Mouse (Mus musculus) 3T3-L1 (cell line): Measurements from ENCODE around the gene Ptger4.

Source experiments
- DNase-seq: peaks from one replicate; pipeline ENCODE4 v3.0.0-alpha.2; 2015; ENCODE audit warnings: low read depth, low spot score

Ptger4 gene

GRCm38 (mm10) chr15:5243959-5244905 lies at the start of gene Ptger4:
Gene Ptger4 (minus strand): TSS chr15:5244187.
- peak; percentile 96 for DNase-seq

- no peak for DNase-seq
These were observed 44.4 kb upstream of the Ptger4 start for GRCm38 (mm10) chr15:5288412-5288811.

GRCm38 (mm10) chr15:5287072-5287471 lies 43.1 kb upstream of the Ptger4 start:
- no peak for DNase-seq

- no peak for DNase-seq
These were observed 37.3 kb upstream of the Ptger4 start for GRCm38 (mm10) chr15:5281316-5281715.

- no peak for DNase-seq
These were observed 35.8 kb upstream of the Ptger4 start for GRCm38 (mm10) chr15:5279831-5280230.

GRCm38 (mm10) chr15:5278525-5278924 lies 34.5 kb upstream of the Ptger4 start:
- DNase-seq, result no peak

- DNase-seq, result no peak
These were observed 30.0 kb upstream of the Ptger4 start for GRCm38 (mm10) chr15:5273981-5274380.

GRCm38 (mm10) chr15:5266095-5266494 lies 22.1 kb upstream of the Ptger4 start:
- DNase-seq, result peak; percentile 29

- no peak for DNase-seq
These were observed 19.0 kb upstream of the Ptger4 start for GRCm38 (mm10) chr15:5262874-5263504.

GRCm38 (mm10) chr15:5262095-5262667 lies 18.2 kb upstream of the Ptger4 start:
- no peak for DNase-seq

GRCm38 (mm10) chr15:5261004-5261403 lies 17.0 kb upstream of the Ptger4 start:
- DNase-seq, result no peak

GRCm38 (mm10) chr15:5260183-5260582 lies 16.2 kb upstream of the Ptger4 start:
- DNase-seq, result no peak

- DNase-seq, result no peak
These were observed 6.2 kb upstream of the Ptger4 start for GRCm38 (mm10) chr15:5250182-5250581.

- DNase-seq, result peak; percentile 59
These were observed 690 bp downstream of the Ptger4 start for GRCm38 (mm10) chr15:5243036-5243958.

- DNase-seq, result peak; percentile 3
These were observed 1.5 kb downstream of the Ptger4 start for GRCm38 (mm10) chr15:5242241-5243035.

- peak; percentile 83 for DNase-seq
These were observed 2.4 kb downstream of the Ptger4 start for GRCm38 (mm10) chr15:5241304-5242201.

- DNase-seq, result peak; percentile 9
These were observed 3.6 kb downstream of the Ptger4 start for GRCm38 (mm10) chr15:5240360-5240759.

GRCm38 (mm10) chr15:5239901-5240300 lies 4.1 kb downstream of the Ptger4 start:
- DNase-seq, result peak; percentile 28

GRCm38 (mm10) chr15:5239361-5239760 lies 4.6 kb downstream of the Ptger4 start:
- no peak for DNase-seq
